Mouse (Mus musculus): ENCODE results near the gene Gm6793. TPM values are rescaled to one million over a fixed set of nuclear protein-coding genes. Genes with fewer than 3 reads are reported as not detected.
A peak's percentile ranks its signal among the peaks of the same experiment; 100 is the strongest.

Gm6793 gene
- total RNA-seq, 1 experiment, result not detected

- Histone ChIP-seq H3K36me3 (ENCODE audit: control insufficient read depth, insufficient read depth, low read length, poor library complexity, severe bottlenecking) (peaks cover 48% of the 10 kb centered on the region), H3K27ac (ENCODE audit: insufficient read depth, low read depth, low read length, poor library complexity, severe bottlenecking) (no peak overlapping the region), H3K4me1 (ENCODE audit: control insufficient read depth in 2 of 2, insufficient read depth in 2 of 2, low read length in 2 of 2, poor library complexity in 1 of 2) (0 out of 4 replicates have a peak, but pooled peaks cover 0 to 1% of the 10 kb centered on the region in 2 experiments), H3K4me3 (ENCODE audit: insufficient read depth in 1 of 2, low read depth in 1 of 2, low read length in 2 of 2, poor library complexity in 1 of 2, severe bottlenecking in 1 of 2) (no peak overlapping the region), H3K9me3 (ENCODE audit: control insufficient read depth, insufficient read depth, low read depth, low read length) (no peaks in the 10 kb centered on the region), H3K9ac (ENCODE audit: insufficient read depth, low read depth, low read length, poor library complexity, severe bottlenecking) (no peak overlapping the region)
- no peak for TF ChIP-seq HCFC1 (IDR thresholded peaks at IDR 0.05; ENCODE audit: borderline replicate concordance, insufficient read depth, low read length)
- no peak for TF ChIP-seq CHD2 (IDR thresholded peaks at IDR 0.05; ENCODE audit: low read depth, low read length)
- no peak for TF ChIP-seq ZC3H11A (IDR thresholded peaks at IDR 0.05; ENCODE audit: borderline replicate concordance, low read depth, low read length)
- no peak for TF ChIP-seq ZNF384 (IDR thresholded peaks at IDR 0.05; ENCODE audit: low read depth, low read length)
- TF ChIP-seq MAFK (IDR thresholded peaks at IDR 0.05; ENCODE audit: insufficient read depth, low read depth, low read length), result no peak
- in situ Hi-C loops (cut with MboI; ENCODE audit: low sequenced_read_pairs in 2 of 2, unreplicated experiment in 2 of 2), result no loop called here
- DNase-seq (ENCODE audit: low read depth, low spot score), result no peak
Observed at GRCm38 (mm10) chr8:111976326-111976725, 38.5 kb downstream of the Gm6793 start.

- H3K9me3 ChIP-seq (ENCODE audit: control insufficient read depth, insufficient read depth, low read depth, low read length), result no peaks in the 10 kb centered on the region
- no peak overlapping the region for H3K9ac ChIP-seq (ENCODE audit: insufficient read depth, low read depth, low read length, poor library complexity, severe bottlenecking)
- TF ChIP-seq HCFC1 (IDR thresholded peaks at IDR 0.05; ENCODE audit: borderline replicate concordance, insufficient read depth, low read length) (no peak), ZC3H11A (IDR thresholded peaks at IDR 0.05; ENCODE audit: borderline replicate concordance, low read depth, low read length) (no peak), CHD2 (IDR thresholded peaks at IDR 0.05; ENCODE audit: low read depth, low read length) (no peak), ZNF384 (IDR thresholded peaks at IDR 0.05; ENCODE audit: low read depth, low read length) (no peak), MAFK (IDR thresholded peaks at IDR 0.05; ENCODE audit: insufficient read depth, low read depth, low read length) (no peak)
- H3K4me3 ChIP-seq (ENCODE audit: insufficient read depth in 1 of 2, low read depth in 1 of 2, low read length in 2 of 2, poor library complexity in 1 of 2, severe bottlenecking in 1 of 2), result no peak overlapping the region
- peaks cover 47% of the 10 kb centered on the region for H3K36me3 ChIP-seq (ENCODE audit: control insufficient read depth, insufficient read depth, low read length, poor library complexity, severe bottlenecking)
- no peak overlapping the region for H3K27ac ChIP-seq (ENCODE audit: insufficient read depth, low read depth, low read length, poor library complexity, severe bottlenecking)
- H3K4me1 ChIP-seq (ENCODE audit: control insufficient read depth in 2 of 2, insufficient read depth in 2 of 2, low read length in 2 of 2, poor library complexity in 1 of 2), result 0 out of 4 replicates have a peak, but pooled peaks cover 0 to 1% of the 10 kb centered on the region in 2 experiments
- in situ Hi-C loops (cut with MboI; ENCODE audit: low sequenced_read_pairs in 2 of 2, unreplicated experiment in 2 of 2), result no loop called here
- DNase-seq (ENCODE audit: low read depth, low spot score), result no peak
Observed at GRCm38 (mm10) chr8:111975706-111976105, 39.1 kb downstream of the Gm6793 start.

- Histone ChIP-seq H3K27ac (ENCODE audit: insufficient read depth, low read depth, low read length, poor library complexity, severe bottlenecking) (no peak overlapping the region), H3K4me3 (ENCODE audit: insufficient read depth in 1 of 2, low read depth in 1 of 2, low read length in 2 of 2, poor library complexity in 1 of 2, severe bottlenecking in 1 of 2) (no peak overlapping the region), H3K4me1 (ENCODE audit: control insufficient read depth in 2 of 2, insufficient read depth in 2 of 2, low read length in 2 of 2, poor library complexity in 1 of 2) (peaks cover 3% of the 10 kb centered on the region in 2 experiments; a peak in 2 of 4 replicates), H3K36me3 (ENCODE audit: control insufficient read depth, insufficient read depth, low read length, poor library complexity, severe bottlenecking) (peaks cover 43% of the 10 kb centered on the region), H3K9me3 (ENCODE audit: control insufficient read depth, insufficient read depth, low read depth, low read length) (no peaks in the 10 kb centered on the region), H3K9ac (ENCODE audit: insufficient read depth, low read depth, low read length, poor library complexity, severe bottlenecking) (no peak overlapping the region)
- no peak for DNase-seq (ENCODE audit: low read depth, low spot score)
- in situ Hi-C loops (cut with MboI; ENCODE audit: low sequenced_read_pairs in 2 of 2, unreplicated experiment in 2 of 2), result no loop called here
- no peak for TF ChIP-seq CHD2 (IDR thresholded peaks at IDR 0.05; ENCODE audit: low read depth, low read length)
- no peak for TF ChIP-seq HCFC1 (IDR thresholded peaks at IDR 0.05; ENCODE audit: borderline replicate concordance, insufficient read depth, low read length)
- TF ChIP-seq MAFK (IDR thresholded peaks at IDR 0.05; ENCODE audit: insufficient read depth, low read depth, low read length), result no peak
- TF ChIP-seq ZC3H11A (IDR thresholded peaks at IDR 0.05; ENCODE audit: borderline replicate concordance, low read depth, low read length), result no peak
- TF ChIP-seq ZNF384 (IDR thresholded peaks at IDR 0.05; ENCODE audit: low read depth, low read length), result no peak
Observed at GRCm38 (mm10) chr8:111974138-111974537, 40.7 kb downstream of the Gm6793 start.

- peak overlapping the region; percentile 14; the same call in 1 of the 2 replicates for H3K27ac ChIP-seq (ENCODE audit: insufficient read depth, low read depth, low read length, poor library complexity, severe bottlenecking)
- no peak overlapping the region for H3K9ac ChIP-seq (ENCODE audit: insufficient read depth, low read depth, low read length, poor library complexity, severe bottlenecking)
- H3K4me3 ChIP-seq (ENCODE audit: insufficient read depth in 1 of 2, low read depth in 1 of 2, low read length in 2 of 2, poor library complexity in 1 of 2, severe bottlenecking in 1 of 2), result no peak overlapping the region
- in situ Hi-C loops (cut with MboI; ENCODE audit: low sequenced_read_pairs in 2 of 2, unreplicated experiment in 2 of 2), result no loop called here
- H3K36me3 ChIP-seq (ENCODE audit: control insufficient read depth, insufficient read depth, low read length, poor library complexity, severe bottlenecking), result peaks cover 20% of the 10 kb centered on the region; the same call in 1 of the 2 replicates
- peaks cover 14 to 16% of the 10 kb centered on the region in 2 experiments for H3K4me1 ChIP-seq (ENCODE audit: control insufficient read depth in 2 of 2, insufficient read depth in 2 of 2, low read length in 2 of 2, poor library complexity in 1 of 2)
- no peaks in the 10 kb centered on the region for H3K9me3 ChIP-seq (ENCODE audit: control insufficient read depth, insufficient read depth, low read depth, low read length)
- DNase-seq (ENCODE audit: low read depth, low spot score), result peak; percentile 50
- no peak for TF ChIP-seq MAFK (IDR thresholded peaks at IDR 0.05; ENCODE audit: insufficient read depth, low read depth, low read length)
- 0 out of 2 replicates have a peak, but pooled peaks have one; percentile 28 for TF ChIP-seq ZNF384 (IDR thresholded peaks at IDR 0.05; ENCODE audit: low read depth, low read length)
Observed at GRCm38 (mm10) chr8:111968991-111969390, 45.8 kb downstream of the Gm6793 start.

- no peak for TF ChIP-seq ZC3H11A (IDR thresholded peaks at IDR 0.05; ENCODE audit: borderline replicate concordance, low read depth, low read length)
- TF ChIP-seq CHD2 (IDR thresholded peaks at IDR 0.05; ENCODE audit: low read depth, low read length), result no peak
- TF ChIP-seq HCFC1 (IDR thresholded peaks at IDR 0.05; ENCODE audit: borderline replicate concordance, insufficient read depth, low read length), result no peak
- no peak for TF ChIP-seq ZNF384 (IDR thresholded peaks at IDR 0.05; ENCODE audit: low read depth, low read length)
- no peak for TF ChIP-seq MAFK (IDR thresholded peaks at IDR 0.05; ENCODE audit: insufficient read depth, low read depth, low read length)
- Histone ChIP-seq H3K27ac (ENCODE audit: insufficient read depth, low read depth, low read length, poor library complexity, severe bottlenecking) (peak overlapping the region; percentile 14; the same call in 1 of the 2 replicates), H3K9me3 (ENCODE audit: control insufficient read depth, insufficient read depth, low read depth, low read length) (no peaks in the 10 kb centered on the region), H3K4me3 (ENCODE audit: insufficient read depth in 1 of 2, low read depth in 1 of 2, low read length in 2 of 2, poor library complexity in 1 of 2, severe bottlenecking in 1 of 2) (no peak overlapping the region), H3K4me1 (ENCODE audit: control insufficient read depth in 2 of 2, insufficient read depth in 2 of 2, low read length in 2 of 2, poor library complexity in 1 of 2) (peaks cover 17 to 19% of the 10 kb centered on the region in 2 experiments), H3K36me3 (ENCODE audit: control insufficient read depth, insufficient read depth, low read length, poor library complexity, severe bottlenecking) (peaks cover 19% of the 10 kb centered on the region; the same call in 1 of the 2 replicates), H3K9ac (ENCODE audit: insufficient read depth, low read depth, low read length, poor library complexity, severe bottlenecking) (no peak overlapping the region)
- in situ Hi-C loops (cut with MboI; ENCODE audit: low sequenced_read_pairs in 2 of 2, unreplicated experiment in 2 of 2), result no loop called here
- DNase-seq (ENCODE audit: low read depth, low spot score), result no peak
Observed at GRCm38 (mm10) chr8:111968541-111968940, 46.3 kb downstream of the Gm6793 start.

All from ES-E14 (cell line).